Mouse (Mus musculus) ES-Bruce4 (cell line): Measurements from ENCODE around the gene Id4. TPM values are rescaled to one million over a fixed set of nuclear protein-coding genes. Genes with fewer than 3 reads are reported as not detected.

Experiments used
- H3K27ac ChIP-seq: 2 replicates; pipeline ENCODE4 v1.5.1; 2012; ENCODE audit warnings: low read length, inconsistent platforms; ENCODE audit not compliant: insufficient read depth
- H3K27me3 ChIP-seq: 2 replicates; pipeline ENCODE4 v1.6.1; 2012; ENCODE audit warnings: mild to moderate bottlenecking, low read length, inconsistent platforms; ENCODE audit not compliant: control insufficient read depth, poor library complexity, insufficient read depth, severe bottlenecking
- H3K36me3 ChIP-seq: 2 replicates; pipeline ENCODE4 v1.6.1; 2012; ENCODE audit warnings: inconsistent platforms, mild to moderate bottlenecking, low read length, moderate library complexity; ENCODE audit not compliant: control insufficient read depth, poor library complexity, insufficient read depth, severe bottlenecking
- H3K4me1 ChIP-seq: one replicate; pipeline ENCODE4 v1.8.1; 2011; ENCODE audit warnings: low read length; ENCODE audit not compliant: control insufficient read depth, insufficient read depth
- H3K4me3 ChIP-seq: 2 replicates; pipeline ENCODE4 v1.5.1; 2011; ENCODE audit warnings: low read depth, mild to moderate bottlenecking, low read length
- H3K9ac ChIP-seq: 2 replicates; pipeline ENCODE4 v1.6.1; 2012; ENCODE audit warnings: low read depth, mild to moderate bottlenecking, inconsistent platforms; ENCODE audit not compliant: poor library complexity, severe bottlenecking
- H3K9me3 ChIP-seq: replicated peaks from 2 replicates; pipeline ENCODE4 v1.6.1; 2012; ENCODE audit warnings: mild to moderate bottlenecking, low read length, inconsistent platforms; ENCODE audit not compliant: control insufficient read depth, poor library complexity, insufficient read depth, severe bottlenecking
- CTCF ChIP-seq: IDR thresholded peaks from one replicate; pipeline ENCODE4 v1.8.1; 2011; ENCODE audit warnings: low read depth, low read length
- EP300 ChIP-seq: IDR thresholded peaks from 2 replicates; pipeline ENCODE4 v1.6.1; 2011; ENCODE audit warnings: low read depth, low read length; ENCODE audit not compliant: insufficient read depth
- POLR2A ChIP-seq: IDR thresholded peaks from one replicate; pipeline ENCODE4 v1.8.1; 2011; ENCODE audit warnings: low read length; ENCODE audit not compliant: insufficient read depth
- polyA plus RNA-seq: library from polyadenylated mRNA; stranded (reverse); fragments of >200 nt; gene quantifications from 2 replicates; pipeline ENCODE4 v1.2.4, GENCODE M21; 2011; ENCODE audit warnings: low read depth; ENCODE audit not compliant: missing spikeins, insufficient read depth, insufficient read length

Gene Id4
- polyA plus RNA-seq, 1 experiment = 4.9 TPM

GRCm38 (mm10) chr13:48284426-48284825 is 23.4 kb downstream of the Id4 start:
- Histone ChIP-seq H3K36me3 (no peaks in the 10 kb centered on the region), H3K27ac (no peak overlapping the region), H3K9ac (no peak overlapping the region), H3K27me3 (no peaks in the 10 kb centered on the region), H3K9me3 (no peaks in the 10 kb centered on the region), H3K4me1 (no peaks in the 10 kb centered on the region), H3K4me3 (no peak overlapping the region)
- TF ChIP-seq POLR2A = no peak
- no peak for TF ChIP-seq EP300
- no peak for TF ChIP-seq CTCF

DNA sequence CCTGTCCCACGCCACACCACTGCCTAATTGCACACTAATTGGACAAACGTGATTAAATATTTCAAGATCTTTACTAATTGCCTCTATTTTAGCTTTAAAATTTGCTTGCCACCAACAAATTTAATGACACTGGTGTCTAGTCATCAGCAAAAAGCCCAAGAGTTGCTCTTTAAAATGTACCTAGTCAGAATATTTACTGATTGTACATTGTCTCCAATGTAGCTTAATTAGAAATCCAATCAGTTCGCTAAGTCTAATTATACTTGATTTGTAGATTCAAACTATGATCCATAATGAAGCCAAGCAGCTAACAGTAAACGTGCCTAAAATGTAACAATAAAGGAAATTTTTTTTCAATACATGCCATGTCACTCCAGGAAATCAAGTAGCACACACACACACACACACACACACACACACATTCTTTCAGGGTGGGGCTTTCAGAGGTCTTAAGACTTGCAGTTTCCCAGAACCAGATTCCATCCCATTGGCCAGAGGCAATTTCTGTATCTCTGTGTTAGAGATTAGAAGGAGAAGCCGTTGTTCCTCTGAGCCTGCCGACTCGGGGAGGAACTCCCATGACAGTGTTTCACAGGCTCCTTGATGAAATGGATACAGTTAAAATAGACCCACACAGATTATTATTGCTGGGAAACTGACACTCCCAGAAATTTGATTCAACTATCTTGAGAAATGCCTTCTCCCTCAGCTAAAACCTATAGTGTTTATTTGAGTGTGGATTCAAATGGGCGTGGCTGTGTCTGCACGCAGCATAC is 24.1 kb downstream of the Id4 start:
- Histone ChIP-seq H3K27ac (no peak overlapping the region), H3K9me3 (no peaks in the 10 kb centered on the region), H3K4me1 (no peaks in the 10 kb centered on the region), H3K4me3 (no peak overlapping the region), H3K27me3 (no peaks in the 10 kb centered on the region), H3K9ac (no peak overlapping the region), H3K36me3 (no peaks in the 10 kb centered on the region)
- TF ChIP-seq POLR2A (no peak), CTCF (no peak), EP300 (no peak)

- H3K9ac ChIP-seq = no peak overlapping the region
- H3K27ac ChIP-seq = no peak overlapping the region
Measured at GRCm38 (mm10) chr13:48290427-48290826, 29.4 kb downstream of the Id4 start.

DNA sequence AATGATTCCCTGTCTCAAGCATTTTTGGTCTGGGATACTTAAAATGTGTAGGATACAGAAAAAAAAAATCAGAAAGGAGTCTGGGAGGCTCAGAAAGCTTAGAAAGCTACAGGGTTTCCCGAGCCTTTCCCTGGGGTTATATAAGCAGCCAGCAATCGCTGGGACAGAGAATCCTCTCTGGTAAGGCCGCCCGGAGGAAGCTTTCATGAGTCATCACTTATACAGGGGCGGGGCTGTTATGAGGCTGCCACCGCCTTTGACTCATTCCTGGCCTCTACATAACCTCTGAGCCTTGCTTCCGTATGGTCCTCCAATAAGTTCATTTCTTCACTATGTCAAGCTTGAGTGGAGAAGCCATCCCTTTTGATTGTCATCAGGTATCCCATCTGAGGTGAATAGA is 53.5 kb downstream of the Id4 start:
- Histone ChIP-seq H3K27ac (no peak overlapping the region), H3K4me3 (no peak overlapping the region), H3K9me3 (no peaks in the 10 kb centered on the region), H3K4me1 (no peaks in the 10 kb centered on the region), H3K27me3 (no peaks in the 10 kb centered on the region), H3K36me3 (no peaks in the 10 kb centered on the region), H3K9ac (no peak overlapping the region)
- TF ChIP-seq CTCF (no peak), EP300 (no peak), POLR2A (no peak)

More at GRCm38 (mm10) chr13:48290427-48290826, 29.4 kb downstream of the Id4 start:
- Histone ChIP-seq H3K4me3 (no peak overlapping the region), H3K27me3 (no peaks in the 10 kb centered on the region), H3K36me3 (no peaks in the 10 kb centered on the region), H3K9me3 (no peaks in the 10 kb centered on the region), H3K4me1 (no peaks in the 10 kb centered on the region)
- no peak for TF ChIP-seq POLR2A
